Mouse (Mus musculus) spleen, embryonic (tissue): ENCODE measurements around the gene Sirpa.

Experiments used
- CTCF ChIA-PET: fragments of 350-600 bp; sonication (Branson Sonifier 250); formaldehyde crosslinking; loops from one replicate; lab custom pipeline; 2022; lab: Charles Lee

Sirpa gene

DNA sequence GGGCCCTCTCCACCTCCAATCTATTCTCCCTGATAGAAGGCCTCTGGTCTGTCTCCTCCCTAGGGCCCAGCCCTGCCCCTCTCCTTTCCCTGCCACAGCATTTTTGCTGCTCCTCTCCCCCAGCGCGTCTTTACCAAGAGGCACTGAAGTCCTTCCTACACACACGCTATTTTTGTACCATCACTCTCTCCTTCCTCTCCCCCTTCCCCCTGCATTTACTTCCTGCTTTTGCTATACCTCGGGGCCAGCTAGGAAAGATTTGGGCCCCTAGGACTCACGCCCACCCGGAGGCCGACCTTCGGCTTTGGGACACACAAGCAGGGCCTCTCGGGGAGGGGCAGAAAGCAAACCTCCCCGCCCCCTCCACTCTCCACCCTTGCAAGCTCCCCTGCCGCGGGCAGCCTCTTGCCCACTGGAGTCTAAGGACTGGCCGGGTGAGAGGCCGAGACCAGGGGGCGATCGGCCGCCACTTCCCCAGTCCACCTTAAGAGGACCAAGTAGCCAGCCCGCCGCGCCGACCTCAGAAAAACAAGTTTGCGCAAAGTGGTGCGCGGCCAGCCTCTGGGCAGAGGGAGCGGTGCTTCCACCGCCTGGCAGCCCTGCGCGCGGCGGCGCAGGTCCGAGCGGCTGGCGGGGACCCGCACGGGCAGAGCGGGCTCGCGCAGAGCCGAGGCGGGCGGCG, at the start of gene Sirpa:
TSS of gene Sirpa (plus strand) at position 377 of the 682 bp plus-strand sequence.
- CTCF ChIA-PET = interaction anchor here (1.0 kb wide), 1 partner anchor 8 kb away, joined by 3 read pairs; no protein-coding TSS in a partner anchor

DNA sequence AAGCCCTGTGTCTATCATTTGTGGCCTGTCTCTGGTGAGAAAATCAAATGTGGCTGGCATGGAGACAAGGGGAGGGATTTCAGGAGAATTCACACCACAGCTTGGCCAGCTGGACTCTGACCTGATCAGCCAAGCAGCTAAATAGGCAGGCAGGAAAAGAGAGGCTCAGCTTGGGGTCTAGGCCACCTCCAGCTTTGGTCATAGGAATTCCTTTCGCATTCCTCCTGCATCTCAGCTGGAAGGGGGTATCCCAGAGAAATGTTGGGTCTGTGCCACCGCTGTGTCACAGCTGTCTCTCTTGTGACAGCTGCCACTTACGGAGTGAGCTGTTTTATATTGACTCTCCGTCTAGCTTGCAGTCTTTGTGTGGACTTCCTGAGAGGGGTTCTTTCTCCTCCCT, 48.2 kb upstream of the Sirpa start:
- CTCF ChIA-PET = no interaction called here

DNA sequence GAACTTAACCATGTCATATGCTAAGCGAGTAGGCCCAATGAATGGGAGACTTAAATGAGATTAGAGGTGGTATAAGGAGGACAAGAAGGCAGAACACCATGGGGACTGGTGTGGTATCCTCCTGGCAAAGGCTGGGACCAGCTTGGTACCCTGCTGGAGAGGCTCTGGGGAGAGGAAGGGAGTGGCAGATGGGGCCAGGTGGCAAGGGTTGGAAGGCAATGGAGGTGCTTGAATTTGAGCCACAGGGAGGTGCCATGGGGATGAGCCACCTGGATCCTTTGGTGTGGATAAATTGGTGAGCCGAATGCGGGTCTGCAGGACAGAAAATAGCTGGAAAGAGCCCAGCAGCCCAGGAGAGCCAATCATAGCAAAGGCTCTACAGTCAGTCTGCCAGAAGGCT, 47.7 kb upstream of the Sirpa start:
- CTCF ChIA-PET = no interaction called here

DNA sequence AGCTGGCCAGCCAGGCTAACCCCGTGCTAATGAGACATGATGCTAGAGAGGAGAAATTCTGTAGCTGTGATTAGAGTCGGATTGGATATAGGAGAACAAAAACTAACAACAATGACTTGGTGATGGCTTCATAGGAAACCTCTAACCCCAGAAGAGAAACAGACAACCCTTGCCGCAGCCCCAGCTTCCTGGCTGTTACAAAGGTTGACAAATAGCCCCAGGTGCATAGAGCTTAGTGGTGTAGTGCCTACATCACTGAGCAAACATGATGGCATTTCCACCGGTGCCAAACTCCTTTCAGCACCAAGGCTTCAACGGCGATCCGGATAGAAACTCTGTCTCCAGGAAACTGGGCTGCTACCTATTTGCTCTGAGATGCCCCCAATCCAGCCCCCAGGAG, 47.0 kb upstream of the Sirpa start:
- CTCF ChIA-PET = no interaction called here

DNA sequence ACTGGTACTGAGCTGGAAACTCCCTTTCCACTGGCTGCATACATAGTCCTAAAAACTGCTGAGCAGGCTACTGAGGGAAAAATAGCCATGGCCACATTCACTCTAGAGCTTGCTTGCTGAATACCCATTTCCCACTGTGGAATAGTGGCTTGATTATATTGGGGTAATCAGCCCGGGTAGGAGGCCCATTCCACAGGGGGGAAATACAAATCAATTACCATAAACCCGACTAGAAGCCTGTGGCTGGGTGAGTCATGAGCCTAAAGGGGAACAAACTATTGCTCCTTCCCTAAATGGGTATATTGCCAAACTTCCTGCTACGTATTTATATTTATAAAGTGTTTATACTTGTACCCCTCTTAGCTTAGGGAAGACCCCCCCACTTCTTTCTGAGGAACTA, 45.9 kb upstream of the Sirpa start:
- CTCF ChIA-PET = no interaction called here

DNA sequence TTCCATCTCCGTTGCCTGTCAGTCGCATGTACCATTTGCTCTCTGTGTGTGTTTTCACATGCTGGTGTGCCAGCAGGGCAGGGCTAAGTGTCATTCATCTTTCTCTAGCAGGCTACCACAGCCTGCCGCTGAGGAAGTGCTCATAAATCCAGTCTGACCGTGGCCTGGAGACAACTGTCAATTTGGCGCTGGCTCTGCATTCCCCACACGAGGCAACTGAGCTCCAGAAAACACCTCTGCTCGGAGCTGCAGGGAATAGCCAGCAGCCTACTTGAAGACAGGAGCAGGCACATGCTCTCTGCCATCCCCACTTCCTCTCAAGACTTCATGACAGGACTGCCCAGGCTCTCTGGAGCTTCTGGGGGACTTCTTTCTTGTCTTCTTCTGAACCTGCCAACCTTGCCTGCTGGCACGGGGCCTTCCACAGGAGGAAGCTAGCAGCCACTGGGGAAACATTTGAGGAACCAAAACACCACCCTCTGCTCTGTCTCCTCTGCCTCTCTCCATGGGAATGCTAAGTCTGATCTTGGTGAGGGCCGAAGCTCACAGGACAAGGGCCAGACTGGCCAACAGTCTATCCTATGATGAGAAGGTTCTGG, 43.0 kb upstream of the Sirpa start:
- CTCF ChIA-PET = no interaction called here

DNA sequence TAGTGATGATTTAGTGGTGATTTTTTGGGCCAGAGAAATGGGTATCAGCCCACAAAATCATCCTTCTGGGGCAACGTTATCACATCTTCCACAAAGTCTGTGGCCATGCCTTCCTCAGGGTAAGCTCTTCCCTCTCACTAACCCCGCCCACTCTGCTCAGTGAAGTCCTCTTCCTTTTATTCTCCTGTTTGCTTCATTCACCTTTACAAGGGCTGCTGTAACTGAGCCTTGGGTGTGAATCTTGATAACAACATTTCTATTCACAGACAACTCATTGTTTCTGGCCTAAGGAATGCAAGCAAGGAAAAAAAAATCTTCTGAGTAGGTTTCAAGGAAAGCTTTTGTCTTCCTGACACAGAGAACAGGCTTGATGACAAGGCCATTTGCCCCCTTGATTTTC, 41.9 kb upstream of the Sirpa start:
- CTCF ChIA-PET = interaction anchor here (0.6 kb wide), 2 partner anchors 16 to 19 kb away, joined by 4 to 9 read pairs; no protein-coding TSS in a partner anchor

DNA sequence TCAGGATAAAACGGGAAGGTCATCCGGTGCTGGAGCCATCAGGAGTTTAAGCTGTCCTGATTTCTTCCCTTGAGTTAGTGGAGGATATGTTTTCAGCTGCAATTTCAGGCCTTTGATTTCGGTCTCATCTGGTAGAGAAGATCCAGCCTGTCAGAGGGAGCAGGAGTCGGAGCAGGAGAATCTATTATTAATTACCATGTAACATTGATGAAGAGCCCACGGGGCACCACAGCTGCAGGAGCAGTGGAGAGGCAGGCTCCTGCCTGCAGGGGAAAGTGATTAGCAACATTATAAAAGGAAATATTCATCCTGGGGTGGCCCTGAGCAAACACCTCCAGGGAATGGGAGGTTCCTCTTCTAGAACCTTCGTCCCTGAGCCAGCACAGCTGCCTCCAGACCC, 36.6 kb upstream of the Sirpa start:
- CTCF ChIA-PET = no interaction called here

DNA sequence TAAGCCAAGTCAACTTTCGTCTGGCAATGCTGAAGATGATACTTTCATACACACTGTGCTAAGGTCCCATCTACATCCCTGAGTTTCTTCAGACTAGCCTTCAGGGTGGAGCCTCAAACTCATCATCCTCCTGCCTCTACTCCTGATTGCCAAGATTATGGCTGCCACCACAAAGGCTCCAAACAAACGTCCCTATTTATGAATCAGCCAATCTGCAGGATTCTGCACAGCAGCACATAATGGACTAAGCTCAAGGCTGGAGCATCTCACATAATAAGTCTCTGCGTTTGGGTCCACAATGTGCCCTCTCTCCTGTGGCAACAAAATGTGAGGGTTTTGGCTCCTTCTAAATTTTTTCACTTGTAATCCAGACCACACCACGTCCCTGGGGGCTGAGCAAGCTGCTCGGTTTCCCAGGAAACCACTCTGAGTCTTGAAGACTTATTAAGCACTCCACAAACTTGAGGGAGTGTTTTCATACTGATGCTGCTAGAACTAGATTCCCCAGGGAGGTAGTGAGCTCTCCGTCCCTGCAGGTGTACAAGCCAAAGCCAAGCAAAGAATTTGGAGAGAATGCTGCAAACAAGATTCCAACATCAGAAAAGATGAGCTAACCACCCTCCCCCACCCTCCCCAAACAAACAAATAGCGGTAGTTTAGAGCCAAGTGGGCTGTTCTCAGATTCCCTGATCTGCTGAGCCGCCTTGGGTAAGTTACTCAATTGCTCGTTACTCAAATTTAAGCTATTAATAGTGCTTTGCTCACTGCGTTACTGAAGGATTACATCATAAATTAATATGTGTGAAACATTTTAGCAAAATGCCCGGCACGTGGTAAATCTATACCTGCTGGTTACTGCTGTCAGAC, 34.4 kb upstream of the Sirpa start:
- CTCF ChIA-PET = interaction anchor here (0.5 kb wide), 1 partner anchor 116 kb away, joined by 3 read pairs; no protein-coding TSS in a partner anchor

DNA sequence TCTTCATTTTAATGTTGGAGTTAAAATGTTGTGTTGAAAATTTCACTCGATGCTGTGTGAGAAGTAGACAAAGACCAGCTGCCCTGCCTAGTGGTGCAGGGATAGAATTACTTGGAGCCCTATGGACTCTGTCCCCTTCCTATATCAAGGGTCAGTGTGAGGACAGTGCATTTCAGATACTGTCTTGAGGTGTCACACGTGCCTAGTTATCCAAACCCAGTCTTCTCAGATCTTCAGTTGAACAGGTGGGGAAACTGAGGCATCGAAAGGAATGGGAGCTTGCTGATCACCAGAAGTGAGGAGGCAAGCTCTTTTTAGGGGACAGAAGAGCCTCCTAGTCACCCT, 33.8 kb upstream of the Sirpa start:
- CTCF ChIA-PET = interaction anchor here (0.6 kb wide), 1 partner anchor 223 kb away, joined by 3 read pairs; no protein-coding TSS in a partner anchor

DNA sequence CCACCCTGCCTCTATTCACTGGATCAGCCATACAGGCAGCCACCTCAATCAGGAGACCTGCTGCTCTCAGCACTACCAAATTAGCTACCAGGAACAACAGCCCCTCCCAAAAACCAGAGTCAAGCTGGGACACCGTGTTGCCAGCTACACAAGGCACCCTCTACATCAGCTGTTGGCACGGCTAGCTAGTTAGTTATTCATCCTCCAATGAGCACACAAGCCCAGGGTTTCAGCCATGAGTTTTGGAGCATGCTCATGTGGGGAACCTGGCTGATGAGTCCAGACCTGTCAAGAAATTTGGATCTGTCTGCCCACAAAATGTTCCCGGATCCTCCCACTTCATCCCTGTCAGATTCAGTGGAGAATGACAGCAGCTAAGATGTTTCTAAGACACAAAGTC, 30.8 kb upstream of the Sirpa start:
- CTCF ChIA-PET = interaction anchor here (0.6 kb wide), 1 partner anchor 12 kb away, joined by 3 read pairs; no protein-coding TSS in a partner anchor

DNA sequence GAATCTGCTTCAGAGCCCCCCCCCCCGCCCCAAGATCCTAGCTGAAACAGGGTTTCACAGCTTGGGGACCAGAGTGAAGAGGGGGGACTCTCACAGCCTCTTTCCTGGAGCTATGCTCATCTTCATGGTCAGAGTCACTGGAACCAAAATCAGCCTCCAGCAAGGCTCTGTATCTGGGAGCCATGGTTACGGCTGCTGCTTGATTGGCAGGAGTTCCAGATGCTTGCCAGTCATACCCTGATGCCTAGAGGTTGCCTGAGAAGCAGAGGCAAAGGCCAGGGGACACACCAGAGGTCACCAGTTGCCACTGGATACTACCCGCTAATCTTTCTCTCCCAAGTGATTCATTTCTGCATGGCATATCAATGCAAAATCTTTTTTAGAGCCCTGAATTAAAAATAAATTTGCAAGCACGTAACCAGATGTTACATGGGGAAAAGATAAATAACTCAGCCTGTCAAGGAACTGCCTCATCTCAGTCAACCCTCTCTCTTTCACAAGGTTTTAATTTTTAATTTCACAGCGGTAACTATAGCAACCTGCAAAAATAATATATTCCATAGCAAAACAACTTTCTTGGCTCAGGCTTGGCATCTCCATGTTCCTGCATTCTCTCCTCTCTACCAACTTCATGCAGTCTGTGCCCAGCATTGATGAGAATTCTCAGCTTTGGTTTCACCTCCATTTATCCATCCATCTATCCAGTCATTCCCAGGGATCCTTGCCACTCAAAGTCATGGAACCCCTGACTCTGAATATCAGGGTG, 28.5 kb upstream of the Sirpa start:
- CTCF ChIA-PET = no interaction called here

DNA sequence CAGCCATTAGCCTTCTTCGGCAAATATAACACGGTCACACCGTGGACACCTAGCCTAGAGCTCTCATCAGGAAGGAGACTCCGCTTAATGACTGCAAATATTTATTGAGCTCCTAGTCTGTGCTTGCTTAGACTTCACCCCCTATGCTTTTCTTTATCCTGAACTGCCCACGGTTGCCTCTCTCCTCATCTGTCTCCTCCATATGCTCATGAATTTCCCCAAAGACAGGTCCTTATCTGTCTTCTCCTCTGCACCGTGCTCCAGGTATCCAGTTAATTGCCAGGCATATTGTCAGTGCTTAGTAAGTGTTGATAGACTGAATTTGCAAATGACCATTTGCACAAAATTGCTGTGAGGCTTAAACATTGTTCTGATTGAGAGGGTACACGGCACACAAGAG, 23.5 kb upstream of the Sirpa start:
- CTCF ChIA-PET = no interaction called here

DNA sequence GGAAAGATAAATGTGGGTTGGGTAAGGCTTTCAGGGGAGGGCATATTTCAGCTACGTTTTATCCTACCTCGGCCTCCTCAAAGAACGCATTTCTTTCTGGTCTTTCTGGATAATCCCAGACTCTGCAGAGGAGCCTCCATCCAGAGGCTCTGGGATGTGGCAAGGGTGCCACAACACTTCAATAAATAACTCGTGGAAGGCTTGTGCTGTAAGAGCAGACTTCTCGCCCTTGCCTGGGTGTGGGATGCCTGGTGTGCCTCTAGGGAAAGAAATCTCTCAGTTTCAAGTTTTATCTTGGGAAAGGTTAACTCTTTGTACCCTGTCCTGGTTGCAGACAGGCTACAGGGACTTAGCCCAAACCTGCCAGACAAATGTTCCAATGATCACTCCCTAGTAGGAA, 23.1 kb upstream of the Sirpa start:
- CTCF ChIA-PET = interaction anchor here (0.7 kb wide), 1 partner anchor 19 kb away, joined by 9 read pairs; no protein-coding TSS in a partner anchor

DNA sequence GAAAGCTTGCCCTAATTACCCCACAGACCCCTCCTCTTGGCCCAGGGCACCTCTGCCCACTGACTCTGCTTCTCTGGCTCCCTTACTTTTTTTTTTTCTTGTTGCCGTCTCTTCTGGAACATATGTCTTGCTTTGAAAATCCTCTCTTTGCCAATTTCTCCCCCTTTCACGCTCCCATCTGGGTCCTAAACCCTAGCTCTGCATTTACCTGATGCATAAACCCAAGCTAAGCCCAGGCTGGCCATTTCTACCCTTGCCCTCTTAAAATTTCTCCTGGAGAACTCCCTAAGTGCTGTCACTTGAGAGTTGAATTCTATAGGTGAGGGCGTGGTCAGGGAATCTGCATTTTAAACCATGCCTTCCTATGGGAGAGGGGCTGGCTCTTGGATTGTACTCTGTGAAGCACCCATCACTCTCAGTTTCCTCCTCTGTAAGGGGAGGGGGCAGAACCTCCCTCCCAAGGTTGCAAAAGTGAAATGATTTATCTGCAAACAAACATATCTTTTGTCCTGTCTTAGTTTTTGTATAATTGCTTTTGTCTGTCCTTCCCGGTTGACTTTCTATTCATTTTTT, 18.8 kb upstream of the Sirpa start:
- CTCF ChIA-PET = interaction anchor here (0.7 kb wide), 1 partner anchor 12 kb away, joined by 3 read pairs; no protein-coding TSS in a partner anchor

DNA sequence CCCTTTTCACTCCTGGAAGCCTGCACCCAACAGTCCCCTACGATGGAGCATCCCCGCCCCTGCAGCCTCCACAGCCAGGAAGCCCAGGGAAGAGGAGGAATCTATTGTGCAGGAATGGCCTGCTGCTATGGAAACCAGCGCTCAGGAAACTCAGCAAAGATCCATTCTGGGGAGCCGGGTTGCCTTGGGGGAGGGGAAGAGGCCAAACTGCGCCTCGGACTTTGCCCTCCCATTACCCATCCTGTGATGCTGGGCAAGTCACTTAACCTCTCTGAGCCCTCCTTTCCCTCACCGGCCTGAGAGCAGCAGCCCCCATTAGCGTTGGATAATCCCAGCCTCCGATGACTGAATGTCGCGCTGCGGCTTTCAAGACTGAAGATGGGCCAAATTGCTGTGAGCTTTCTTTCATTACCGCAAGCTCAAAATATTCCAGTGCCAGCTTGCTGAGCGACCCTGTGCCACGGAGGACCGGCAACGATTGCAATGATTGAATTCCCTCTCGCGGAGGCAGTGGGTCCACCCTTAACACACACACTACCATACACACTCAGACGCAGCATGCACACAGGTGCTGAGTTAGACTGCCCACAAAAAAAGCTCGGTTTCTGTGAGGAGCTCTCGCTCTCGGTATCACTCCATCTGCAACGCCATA, 18.1 kb upstream of the Sirpa start:
- CTCF ChIA-PET = interaction anchor here (0.5 to 1.0 kb wide), 3 partner anchors 9 to 419 kb away, joined by 3 to 5 read pairs (median 4); no protein-coding TSS in a partner anchor

DNA sequence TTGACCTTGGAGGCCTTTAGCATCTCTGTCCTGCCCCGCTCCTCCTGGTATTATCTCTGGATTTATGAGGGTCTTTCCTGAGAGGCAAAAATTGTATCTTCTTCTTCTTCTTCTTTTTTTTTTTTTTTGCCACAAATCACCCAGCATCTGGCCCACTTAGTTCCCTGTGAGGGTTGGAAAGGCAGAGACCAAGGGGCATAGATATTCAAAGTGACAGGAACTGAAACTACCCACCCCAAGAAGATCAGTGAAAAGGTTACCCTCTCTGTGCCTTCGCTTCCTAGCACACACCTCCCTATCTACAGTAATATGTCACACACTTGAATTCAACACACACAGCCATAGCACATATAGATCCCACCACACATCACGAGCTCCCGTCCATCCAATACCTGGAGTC, 17.5 kb upstream of the Sirpa start:
- CTCF ChIA-PET = interaction anchor here (0.5 to 1.0 kb wide), 5 partner anchors 8 to 1147 kb away, joined by 3 to 7 read pairs (median 4); no protein-coding TSS in a partner anchor

DNA sequence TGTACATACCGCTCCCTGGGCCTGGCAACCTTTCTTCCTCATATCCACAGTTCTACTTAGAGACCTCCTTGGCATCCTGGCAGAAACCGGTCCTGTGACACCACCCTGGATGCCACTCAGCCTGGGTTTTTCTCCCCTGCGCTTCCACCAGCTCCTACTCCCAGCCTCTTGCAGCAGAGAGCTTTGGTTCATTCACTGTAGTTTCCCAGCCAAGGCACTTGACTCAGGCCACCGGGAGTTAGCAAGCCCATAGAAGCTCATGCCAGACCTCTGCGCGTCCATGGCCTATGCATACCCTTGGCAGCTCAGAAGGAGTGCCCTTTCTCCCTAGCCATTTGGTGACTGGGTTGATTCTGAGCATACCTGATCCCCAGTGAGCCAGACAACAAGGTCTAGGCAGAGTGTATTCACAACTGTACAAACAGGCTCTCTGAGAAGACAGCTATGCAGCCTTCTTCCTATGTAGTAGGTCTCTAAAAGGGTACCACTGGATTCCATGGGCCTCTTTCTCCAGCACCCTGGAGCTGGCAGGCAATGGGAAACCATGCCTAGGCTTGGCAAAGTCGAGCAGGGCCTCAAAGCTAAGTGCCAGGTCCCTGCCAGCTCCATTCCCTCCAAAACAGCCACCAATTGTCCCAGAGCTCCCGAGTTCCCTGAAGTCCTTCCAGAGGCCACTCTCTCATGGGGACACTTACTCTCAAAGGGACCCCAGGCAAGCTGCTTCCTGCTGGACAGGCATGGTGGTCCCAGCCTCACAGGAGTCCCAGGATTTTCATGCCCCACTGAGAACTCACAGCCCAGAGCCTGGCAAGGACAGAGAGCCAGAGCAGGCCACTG, 15.8 kb upstream of the Sirpa start:
- CTCF ChIA-PET = interaction anchor here (0.5 to 0.7 kb wide), 2 partner anchors 56 to 100 kb away, joined by 3 to 11 read pairs; no protein-coding TSS in a partner anchor

DNA sequence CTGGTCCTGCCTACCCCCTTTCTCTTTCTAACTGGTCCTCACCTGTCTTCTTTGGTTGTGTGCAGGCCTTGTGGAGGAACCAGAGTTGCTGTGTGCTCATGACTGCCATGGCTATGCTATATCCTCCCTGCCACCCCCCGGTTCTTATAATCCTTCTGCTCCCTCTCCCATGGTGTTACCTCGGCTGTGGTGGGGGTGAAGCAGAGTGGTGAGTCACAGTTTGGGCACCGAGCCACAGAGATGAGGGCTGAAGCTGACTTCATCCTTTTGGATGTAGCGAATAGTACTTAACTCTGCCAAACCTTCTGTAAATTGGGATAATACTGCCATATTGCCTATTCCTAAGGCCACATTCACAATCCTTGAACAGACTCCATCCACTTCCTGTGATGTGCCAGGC, 12.0 kb upstream of the Sirpa start:
- CTCF ChIA-PET = interaction anchor here (0.7 kb wide), 1 partner anchor 20 kb away, joined by 3 read pairs; no protein-coding TSS in a partner anchor
